Mouse (Mus musculus): ENCODE measurements around the gene Cntd1. TPM values are rescaled to one million over a fixed set of nuclear protein-coding genes. Genes with fewer than 3 reads are reported as not detected.
A peak's percentile ranks its signal among the peaks of the same experiment; 100 is the strongest.

Cntd1 gene
- polyA plus RNA-seq (2015; fragmentation: Nextera tagmentation; extraction: Ambion mirVana): 1.7 and 2.3 TPM in 2 replicates

DNA sequence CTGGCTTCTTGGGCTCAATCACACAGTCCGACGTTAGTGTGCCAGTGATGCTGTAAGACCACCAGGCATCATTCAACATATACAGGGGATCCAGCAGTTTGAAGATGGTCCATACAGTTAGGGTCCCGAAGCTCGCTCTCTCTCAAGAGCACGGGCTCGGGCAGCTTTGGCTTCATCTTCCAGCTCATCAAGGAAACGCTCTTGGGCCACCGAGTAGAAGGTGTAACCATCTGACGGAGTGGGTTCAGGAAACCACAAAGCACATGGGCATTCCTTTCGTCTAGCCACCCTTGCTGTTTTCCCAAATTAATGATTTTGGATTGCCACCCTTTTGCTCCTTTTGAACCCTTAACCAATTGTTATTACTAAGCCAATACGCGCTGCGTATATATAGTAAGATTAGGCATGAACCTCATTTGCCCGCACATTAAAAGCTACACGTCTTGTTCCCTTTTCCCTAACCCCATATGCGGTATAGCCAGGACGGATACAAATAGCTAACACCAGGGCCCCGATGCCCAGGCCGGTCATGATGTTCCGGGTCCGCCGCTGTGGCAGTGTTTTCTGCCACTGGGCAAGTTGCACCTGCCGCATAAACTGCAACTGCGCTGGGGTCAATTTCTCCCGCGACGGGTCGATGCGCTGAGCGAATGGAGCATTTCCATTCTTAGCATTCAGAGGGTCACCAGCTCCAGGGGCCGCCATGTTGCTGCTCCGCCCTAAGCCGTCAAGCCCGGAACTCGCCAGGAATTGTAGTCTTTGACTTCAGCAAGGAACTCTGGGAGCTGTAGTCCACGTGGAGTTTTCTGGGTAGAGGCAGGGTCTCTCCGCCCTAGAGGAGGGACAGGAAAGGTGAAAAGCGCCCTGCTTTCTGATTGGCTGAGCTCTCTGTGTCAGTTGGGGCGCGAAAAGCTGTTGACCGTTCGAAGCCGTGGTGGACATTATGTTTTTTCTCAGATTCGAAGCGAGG is at the start of gene Cntd1, which contains the start of gene Coa3:
Gene Cntd1, plus strand, starts transcription at position 790 of the 970 bp plus-strand sequence.
Gene Coa3, minus strand, starts transcription at position 892 of the 970 bp plus-strand sequence.
- 10% methylated on average over 45 of the region's 45 CpGs for WGBS

DNA sequence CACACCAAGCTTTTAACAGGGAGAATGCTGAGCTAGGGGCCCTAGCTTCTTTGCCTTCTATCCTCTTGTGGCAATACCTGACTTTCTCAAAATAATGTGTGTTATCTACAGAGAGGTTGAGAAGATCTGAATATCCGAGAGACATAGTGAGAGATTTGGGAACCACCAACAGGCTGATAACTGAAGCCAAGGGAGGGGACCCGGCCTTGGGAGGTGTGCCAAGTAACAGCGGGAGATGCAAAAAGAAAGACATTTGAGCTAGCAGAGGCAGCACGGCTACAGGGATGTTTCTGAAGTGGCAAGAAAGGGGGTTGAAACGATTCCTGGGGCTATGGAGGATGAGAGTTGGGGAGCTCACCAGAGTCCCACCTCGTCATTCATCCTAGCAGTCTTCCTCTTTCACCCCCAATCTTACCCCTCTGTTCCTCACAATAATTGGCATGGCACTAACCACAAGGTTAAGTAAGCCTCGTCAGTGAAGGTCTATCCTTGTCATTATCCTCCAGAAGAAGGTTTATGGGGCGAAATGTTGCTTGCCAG is 49.4 kb upstream of the Cntd1 start:
- 0 out of 2 replicates have a peak overlapping the region, but pooled peaks have one; percentile 0 for H3K4me3 ChIP-seq
- no peaks in the 10 kb centered on the region for H3K27me3 ChIP-seq
- no peaks in the 10 kb centered on the region for H3K36me3 ChIP-seq
- H3K4me2 ChIP-seq: peak overlapping the region; percentile 23; the same call in 1 of the 2 replicates
- peak overlapping the region; percentile 85 for H3K27ac ChIP-seq
- H3K4me1 ChIP-seq: peaks cover 50% of the 10 kb centered on the region
- no peaks in the 10 kb centered on the region for H3K9me3 ChIP-seq
- WGBS: 29% methylated on average over 8 of the region's 8 CpGs
- H3K9ac ChIP-seq: no peak overlapping the region
- ATAC-seq (ENCODE audit: insufficient number of reproducible peaks, insufficient read depth, low FRiP score, low TSS enrichment, low read depth): no peak

More for the DNA sequence above, at the start of gene Cntd1, which contains the start of gene Coa3:
- peak within 1 kb of the TSS; percentile 84 for H3K9ac ChIP-seq
- H3K4me3 ChIP-seq: peak within 1 kb of the TSS; percentile 83
- H3K27ac ChIP-seq: no peak within 1 kb of the TSS
- no peaks in the 10 kb centered on the region for H3K9me3 ChIP-seq
- 0 out of 2 replicates have a peak, but pooled peaks cover 3% of the 10 kb centered on the region for H3K27me3 ChIP-seq
- H3K4me1 ChIP-seq: peaks cover 30% of the 10 kb centered on the region
- H3K4me2 ChIP-seq: peak within 1 kb of the TSS; percentile 89
- H3K36me3 ChIP-seq: peaks cover 12% of the 10 kb centered on the region; the same call in 1 of the 2 replicates
- peak; percentile 95 for ATAC-seq (ENCODE audit: insufficient number of reproducible peaks, insufficient read depth, low FRiP score, low TSS enrichment, low read depth)

DNA sequence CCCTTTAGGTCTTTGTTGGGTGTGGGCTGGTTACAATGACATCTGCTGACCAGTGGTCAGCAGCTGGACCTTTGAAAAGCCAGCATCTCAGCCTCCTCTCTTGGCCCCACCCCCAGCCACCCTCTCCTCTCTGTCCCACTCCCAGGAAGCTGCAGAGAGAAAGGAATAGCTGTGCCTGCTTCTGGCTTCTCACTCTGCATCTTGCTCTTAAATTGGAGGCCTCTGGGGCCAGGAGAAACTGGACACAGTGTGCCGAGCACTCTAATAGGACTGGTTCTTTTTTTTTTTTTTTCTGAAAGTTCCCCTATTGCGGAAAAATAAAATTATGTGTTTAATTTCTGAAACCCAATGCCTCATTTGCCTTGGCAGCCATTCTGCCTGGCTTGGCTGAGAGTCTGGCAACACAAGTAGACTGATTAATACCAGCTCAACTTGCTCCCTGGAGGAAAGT is 48.7 kb upstream of the Cntd1 start:
- Histone ChIP-seq H3K4me3 (no peak overlapping the region), H3K9me3 (no peaks in the 10 kb centered on the region), H3K9ac (no peak overlapping the region), H3K36me3 (no peaks in the 10 kb centered on the region), H3K27ac (peak overlapping the region; percentile 85), H3K27me3 (no peaks in the 10 kb centered on the region), H3K4me1 (peaks cover 43% of the 10 kb centered on the region), H3K4me2 (peak overlapping the region; percentile 23; the same call in 1 of the 2 replicates)
- 8% methylated on average over 2 of the region's 2 CpGs for WGBS
- ATAC-seq (ENCODE audit: insufficient number of reproducible peaks, insufficient read depth, low FRiP score, low TSS enrichment, low read depth): no peak

DNA sequence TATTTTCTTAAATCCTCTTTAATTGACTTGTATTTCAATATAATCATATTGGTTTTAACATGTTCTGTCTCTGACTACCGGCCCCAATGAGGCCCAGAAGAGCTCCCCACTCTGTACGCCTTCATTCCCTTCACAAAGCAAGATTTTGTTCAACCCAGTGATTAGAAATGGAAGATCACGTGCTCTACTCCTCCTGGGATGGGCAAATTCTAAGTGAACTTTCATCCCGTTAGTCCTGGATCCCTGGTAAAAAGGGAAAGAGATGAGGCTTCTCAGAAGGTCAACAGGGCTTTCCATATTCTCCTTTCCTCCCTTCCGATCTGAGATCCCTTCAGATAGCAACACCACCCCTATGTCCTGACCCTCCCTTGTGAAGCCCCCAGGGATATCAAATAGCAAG is 48.3 kb upstream of the Cntd1 start:
- peak overlapping the region; percentile 41; the same call in 1 of the 2 replicates for H3K9ac ChIP-seq
- H3K4me1 ChIP-seq: peaks cover 39% of the 10 kb centered on the region
- H3K27me3 ChIP-seq: no peaks in the 10 kb centered on the region
- no peaks in the 10 kb centered on the region for H3K9me3 ChIP-seq
- ATAC-seq (ENCODE audit: insufficient number of reproducible peaks, insufficient read depth, low FRiP score, low TSS enrichment, low read depth): no peak
- 15% methylated on average over 5 of the region's 5 CpGs for whole genome bisulfite sequencing
- peak overlapping the region; percentile 46 for H3K4me2 ChIP-seq
- no peak overlapping the region for H3K4me3 ChIP-seq
- no peaks in the 10 kb centered on the region for H3K36me3 ChIP-seq
- H3K27ac ChIP-seq: peak overlapping the region; percentile 85

DNA sequence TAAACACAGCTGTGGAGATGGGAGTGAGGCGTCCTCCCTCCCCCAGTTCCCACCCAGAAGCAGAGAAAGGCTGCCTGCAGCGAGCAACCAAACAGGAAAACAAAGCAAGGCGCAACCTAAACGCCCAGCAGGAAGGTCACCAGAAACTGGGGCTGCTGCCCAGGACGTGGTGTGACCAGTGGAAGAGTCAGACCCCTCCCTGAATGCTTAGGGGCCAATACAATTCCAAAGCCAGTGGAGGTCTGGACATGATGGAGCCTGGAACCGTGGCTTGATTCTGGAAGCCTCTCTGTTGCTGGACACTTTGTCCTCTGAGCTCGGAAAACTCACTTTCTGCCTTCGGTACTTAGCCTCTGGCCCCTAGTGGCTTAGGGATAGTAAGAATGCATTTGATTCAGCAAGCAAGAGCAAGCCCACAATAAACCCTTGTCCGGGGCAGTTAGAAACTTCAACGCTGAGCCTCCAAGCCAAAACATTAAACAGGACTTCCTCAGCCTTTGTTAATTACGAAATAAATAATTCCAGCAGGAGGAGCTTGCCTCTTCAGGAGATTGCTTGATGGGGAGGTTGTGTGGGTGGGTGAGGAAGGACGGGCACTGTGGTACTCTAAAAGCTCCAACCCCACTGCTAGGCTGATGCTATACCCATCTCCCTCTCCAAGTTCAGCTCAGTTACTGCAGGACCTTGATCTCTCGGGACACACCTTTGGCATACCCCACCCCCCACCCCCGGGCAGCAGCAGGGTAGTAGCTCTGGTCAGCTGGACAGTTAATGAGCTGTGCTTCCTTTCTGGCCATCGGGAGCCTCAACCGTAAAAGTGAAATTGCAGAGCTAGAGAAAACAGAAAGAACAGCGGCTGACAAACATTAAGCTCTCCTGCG is 47.6 kb upstream of the Cntd1 start:
- no peak for ATAC-seq (ENCODE audit: insufficient number of reproducible peaks, insufficient read depth, low FRiP score, low TSS enrichment, low read depth)
- peak overlapping the region; percentile 46 for H3K4me2 ChIP-seq
- H3K9me3 ChIP-seq: no peaks in the 10 kb centered on the region
- peak overlapping the region; percentile 8; the same call in 1 of the 2 replicates for H3K4me3 ChIP-seq
- H3K9ac ChIP-seq: peak overlapping the region; percentile 41; the same call in 1 of the 2 replicates
- H3K36me3 ChIP-seq: no peaks in the 10 kb centered on the region
- peaks cover 36% of the 10 kb centered on the region for H3K4me1 ChIP-seq
- H3K27ac ChIP-seq: peak overlapping the region; percentile 85
- H3K27me3 ChIP-seq: no peaks in the 10 kb centered on the region
- 5% methylated on average over 18 of the region's 18 CpGs for WGBS

DNA sequence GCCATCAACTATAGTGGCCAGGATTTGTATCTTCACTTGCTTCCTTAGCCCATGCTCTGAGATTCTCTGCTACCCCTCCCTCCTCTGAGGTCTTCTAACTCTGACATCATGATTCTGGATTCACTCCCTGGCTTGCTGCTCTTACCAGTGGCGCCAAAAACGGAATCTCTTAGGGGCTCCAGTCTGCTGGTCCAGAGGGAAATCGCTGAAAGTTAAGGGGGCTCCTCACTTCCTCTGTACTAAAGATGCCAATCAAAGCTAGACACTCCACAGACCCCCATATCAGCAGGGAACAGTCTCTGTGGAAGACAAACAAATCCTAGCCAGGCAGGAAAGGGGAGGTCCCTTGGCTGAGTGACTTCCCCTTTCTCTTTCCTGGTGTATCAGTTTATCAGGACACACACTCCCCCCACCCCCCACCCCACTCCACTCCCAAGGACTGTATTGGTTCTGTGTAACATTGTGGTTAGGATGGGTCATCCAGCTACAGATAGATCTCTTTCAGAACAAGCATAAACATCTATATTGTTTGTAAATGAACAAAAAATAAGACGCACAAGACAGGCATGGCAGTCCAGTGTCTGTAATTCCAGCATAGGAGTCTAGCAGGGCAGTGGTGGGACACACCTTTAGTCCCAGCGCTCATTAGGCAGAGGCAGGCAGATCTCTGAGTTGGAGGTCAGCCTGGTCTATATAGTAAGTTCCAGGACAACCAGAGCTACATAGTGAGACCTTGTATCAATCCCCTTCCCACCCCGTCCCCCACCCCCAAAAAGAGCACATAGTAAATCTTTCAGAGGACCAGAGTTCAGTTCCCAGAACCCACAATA is 46.6 kb upstream of the Cntd1 start:
- WGBS: 49% methylated on average over 6 of the region's 6 CpGs
- peak overlapping the region; percentile 46 for H3K4me2 ChIP-seq

DNA sequence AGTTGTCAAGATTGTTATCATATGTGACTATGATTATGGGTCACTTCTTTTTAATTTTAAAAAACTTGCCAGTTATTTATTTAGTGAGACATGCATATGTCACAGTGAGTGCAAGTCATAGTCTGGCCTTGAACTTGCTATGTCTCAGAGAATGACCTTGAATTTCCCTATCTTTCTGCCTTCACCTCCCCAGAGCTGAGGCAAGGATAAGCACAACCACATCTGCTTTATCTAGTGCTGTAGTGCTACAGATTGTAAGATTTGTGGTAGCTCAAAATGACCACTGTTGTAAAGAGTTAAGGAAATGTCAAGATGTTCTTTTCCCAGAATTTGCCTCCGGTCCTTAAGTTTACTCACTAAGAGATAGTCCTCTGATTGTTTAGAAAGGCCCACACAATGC is 45.6 kb upstream of the Cntd1 start:
- H3K36me3 ChIP-seq: no peaks in the 10 kb centered on the region
- 96% methylated on average over 1 of the region's 1 CpGs for WGBS
- ATAC-seq (ENCODE audit: insufficient number of reproducible peaks, insufficient read depth, low FRiP score, low TSS enrichment, low read depth): no peak
- H3K4me3 ChIP-seq: no peak overlapping the region
- no peaks in the 10 kb centered on the region for H3K27me3 ChIP-seq
- no peak overlapping the region for H3K4me2 ChIP-seq
- H3K4me1 ChIP-seq: peaks cover 47% of the 10 kb centered on the region
- no peak overlapping the region for H3K27ac ChIP-seq
- H3K9ac ChIP-seq: no peak overlapping the region
- no peaks in the 10 kb centered on the region for H3K9me3 ChIP-seq

More for the DNA sequence above, 46.6 kb upstream of the Cntd1 start:
- Histone ChIP-seq H3K9me3 (no peaks in the 10 kb centered on the region), H3K9ac (no peak overlapping the region), H3K27ac (peak overlapping the region; percentile 85), H3K36me3 (no peaks in the 10 kb centered on the region), H3K27me3 (no peaks in the 10 kb centered on the region), H3K4me1 (peaks cover 36% of the 10 kb centered on the region), H3K4me3 (0 out of 2 replicates have a peak overlapping the region, but pooled peaks have one; percentile 8)
- ATAC-seq (ENCODE audit: insufficient number of reproducible peaks, insufficient read depth, low FRiP score, low TSS enrichment, low read depth): no peak

DNA sequence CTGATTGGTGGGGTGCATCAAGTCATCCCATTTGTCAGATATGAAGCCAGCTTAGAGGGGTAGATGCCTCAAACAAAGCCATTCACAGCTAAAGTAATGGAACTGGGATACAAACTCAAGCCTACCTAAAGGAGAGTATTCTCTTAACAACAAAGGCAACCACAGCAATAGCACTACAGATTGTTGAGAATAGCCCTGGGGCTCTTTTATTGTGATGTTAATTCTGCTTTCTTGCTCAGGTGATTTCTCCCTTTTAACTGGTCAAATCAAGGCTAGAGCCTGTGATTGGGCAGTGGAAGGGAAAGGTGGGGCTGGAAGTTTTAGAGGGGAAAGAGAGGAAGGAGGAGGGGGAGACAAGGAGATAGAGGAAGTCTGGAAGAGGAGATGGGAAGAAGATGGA is 44.7 kb upstream of the Cntd1 start:
- H3K9ac ChIP-seq: no peak overlapping the region
- H3K4me2 ChIP-seq: no peak overlapping the region
- ATAC-seq (ENCODE audit: insufficient number of reproducible peaks, insufficient read depth, low FRiP score, low TSS enrichment, low read depth): no peak
- H3K36me3 ChIP-seq: no peaks in the 10 kb centered on the region
- no peak overlapping the region for H3K27ac ChIP-seq
- no peaks in the 10 kb centered on the region for H3K27me3 ChIP-seq
- peaks cover 47% of the 10 kb centered on the region for H3K4me1 ChIP-seq
- no peaks in the 10 kb centered on the region for H3K9me3 ChIP-seq
- no peak overlapping the region for H3K4me3 ChIP-seq

DNA sequence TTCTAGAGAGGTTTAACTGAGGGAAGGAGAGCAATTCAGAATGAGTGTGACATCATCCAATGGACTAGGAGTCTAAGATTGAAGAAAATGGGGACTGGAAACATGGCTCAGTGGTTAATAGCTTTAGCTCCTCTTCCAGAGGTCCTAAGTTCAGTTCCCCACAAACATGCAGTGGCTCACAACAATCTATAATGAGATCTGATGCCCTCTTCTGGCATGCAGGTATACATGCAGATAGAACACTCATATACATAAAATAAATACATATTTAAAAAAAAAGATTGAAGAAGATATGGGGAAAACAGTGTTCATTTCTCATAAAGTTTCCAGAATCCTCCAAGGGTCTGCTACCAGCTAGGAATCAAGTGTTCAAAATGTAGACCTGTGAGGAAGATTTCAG is 43.4 kb upstream of the Cntd1 start:
- Histone ChIP-seq H3K27me3 (no peaks in the 10 kb centered on the region), H3K9ac (no peak overlapping the region), H3K27ac (no peak overlapping the region), H3K4me1 (peaks cover 34% of the 10 kb centered on the region), H3K9me3 (no peaks in the 10 kb centered on the region), H3K4me2 (no peak overlapping the region), H3K4me3 (no peak overlapping the region), H3K36me3 (no peaks in the 10 kb centered on the region)
- ATAC-seq (ENCODE audit: insufficient number of reproducible peaks, insufficient read depth, low FRiP score, low TSS enrichment, low read depth): no peak

DNA sequence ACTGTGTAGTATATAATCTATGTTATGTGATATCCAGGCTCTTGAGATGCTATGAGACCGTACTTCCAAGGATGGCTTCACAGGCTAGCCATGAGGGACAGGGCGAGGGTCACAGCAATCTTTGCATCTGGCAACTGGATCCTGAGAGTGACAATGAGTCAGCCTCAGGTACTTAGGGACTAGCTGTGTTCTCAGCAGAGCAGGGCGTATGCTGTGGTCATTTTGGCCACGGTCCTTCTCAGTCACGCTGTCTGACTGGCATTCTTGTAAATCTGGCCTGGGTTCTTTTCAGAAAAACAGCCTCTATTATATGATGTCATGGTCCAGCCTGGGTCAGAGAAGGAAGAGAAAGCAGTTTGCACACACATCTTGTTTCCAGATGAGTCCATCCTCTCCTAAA is 42.0 kb upstream of the Cntd1 start:
- H3K27ac ChIP-seq: no peak overlapping the region
- H3K4me3 ChIP-seq: no peak overlapping the region
- WGBS: 90% methylated on average over 5 of the region's 5 CpGs
- no peak for ATAC-seq (ENCODE audit: insufficient number of reproducible peaks, insufficient read depth, low FRiP score, low TSS enrichment, low read depth)
- no peaks in the 10 kb centered on the region for H3K27me3 ChIP-seq
- no peaks in the 10 kb centered on the region for H3K36me3 ChIP-seq
- no peak overlapping the region for H3K9ac ChIP-seq
- peaks cover 20% of the 10 kb centered on the region for H3K4me1 ChIP-seq
- H3K4me2 ChIP-seq: no peak overlapping the region
- no peaks in the 10 kb centered on the region for H3K9me3 ChIP-seq

Measured in embryonic facial prominence, embryonic 13.5 days (tissue).